Mouse (Mus musculus) liver, embryonic 14.5 days (tissue): Measurements from ENCODE around the gene Sept3.

Experiments used
- CTCF ChIP-seq: IDR thresholded peaks from 2 replicates; pipeline ENCODE4 v1.5.1; 2016; ENCODE audit warnings: antibody characterized with exemption, low read depth, control low read depth
- EP300 ChIP-seq: IDR thresholded peaks from 2 replicates; pipeline ENCODE4 v1.6.1; 2016; ENCODE audit warnings: antibody characterized with exemption, low read depth

DNA sequence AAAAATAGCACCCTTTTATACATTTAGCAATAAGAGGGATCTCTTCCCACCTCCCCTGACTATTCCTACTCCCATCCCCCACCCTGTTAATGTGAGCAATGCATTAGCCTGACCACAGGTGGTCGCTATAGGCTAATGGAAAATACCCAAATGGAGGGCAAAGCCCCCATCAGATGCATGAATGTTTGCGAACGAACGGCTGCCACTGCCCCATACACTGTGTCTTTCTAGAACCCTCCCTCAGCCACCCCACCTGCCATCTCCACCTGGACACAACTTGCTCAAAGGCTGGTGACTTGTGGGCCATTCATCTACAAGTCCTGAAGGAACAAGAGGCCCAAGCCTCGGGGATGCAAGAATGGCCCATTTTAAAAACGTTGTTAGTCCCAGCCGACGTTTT, 19.4 kb downstream of the Sept3 start:
- TF ChIP-seq CTCF (peak; percentile 75), EP300 (no peak)
